Mouse (Mus musculus): ENCODE measurements around the gene Arfip1. TPM values are rescaled to one million over a fixed set of nuclear protein-coding genes. Genes with fewer than 3 reads are reported as not detected.
A peak's percentile ranks its signal among the peaks of the same experiment; 100 is the strongest.
"Not testable (repeated sequence)": the region's sequence is repeated elsewhere in the genome, so short reads cannot be mapped to it uniquely, and the experiment has no call there.

Gene Arfip1
- polyA plus RNA-seq, 1 experiment, result 16.6 TPM

DNA sequence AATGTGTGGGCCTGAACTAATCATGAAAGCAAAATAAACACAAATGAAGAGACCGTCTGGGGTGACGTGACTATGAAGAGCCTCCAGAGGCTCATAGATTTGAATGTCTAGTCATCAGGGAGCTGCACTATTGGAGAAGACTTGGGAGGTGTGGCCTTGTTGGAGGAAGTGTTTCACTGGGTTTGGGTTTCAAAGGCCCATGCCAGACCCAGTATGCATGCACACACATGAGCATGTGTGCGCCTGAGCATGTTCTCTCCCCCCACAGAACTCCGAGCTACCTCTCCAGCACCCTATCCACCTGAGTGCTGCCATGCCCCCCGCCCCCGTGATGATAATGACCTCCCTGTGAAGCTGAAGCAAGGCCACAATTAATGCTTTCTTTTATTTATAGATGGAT, 12.8 kb downstream of the Arfip1 start:
- no peak overlapping the region for H3K4me3 ChIP-seq (replicated peaks; ENCODE audit: insufficient read depth, low read depth, low read length)
- no peaks in the 10 kb centered on the region for H3K27me3 ChIP-seq (ENCODE audit: control insufficient read depth, insufficient read depth, low read length)
- H3K4me1 ChIP-seq (ENCODE audit: control insufficient read depth, insufficient read depth, low read length), result peaks cover 9% of the 10 kb centered on the region
- TF ChIP-seq POLR2A (IDR thresholded peaks at IDR 0.05; ENCODE audit: borderline replicate concordance, insufficient read depth, low read length) (no peak), CTCF (IDR thresholded peaks at IDR 0.05; ENCODE audit: borderline replicate concordance, insufficient read depth, low read depth, low read length) (no peak)
- no peak overlapping the region for H3K27ac ChIP-seq (ENCODE audit: insufficient read depth, low read length)
- no peak for DNase-seq
- 86% methylated on average over 6 of the region's 6 CpGs for WGBS

DNA sequence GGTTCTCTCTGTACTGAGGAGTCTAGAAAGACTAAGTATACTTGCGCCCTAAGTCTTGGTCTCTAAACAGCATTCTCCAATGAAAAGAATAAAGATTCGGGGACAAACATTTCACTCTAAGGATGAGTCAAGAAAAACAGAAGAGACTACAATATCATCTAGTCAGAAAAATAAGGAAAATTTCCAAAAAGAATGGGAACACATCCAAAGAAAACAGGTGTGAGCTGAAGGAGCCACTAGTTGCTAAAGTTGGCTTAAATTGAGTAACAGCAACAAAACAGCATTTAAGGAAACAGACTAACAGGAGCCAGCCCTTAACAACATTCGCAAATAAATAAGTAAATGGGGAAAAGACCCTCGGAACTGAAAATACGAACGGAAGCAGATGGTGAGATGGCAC, 13.9 kb downstream of the Arfip1 start:
- peaks cover 9% of the 10 kb centered on the region for H3K4me1 ChIP-seq (ENCODE audit: control insufficient read depth, insufficient read depth, low read length)
- 34% methylated on average over 6 of the region's 6 CpGs for WGBS
- H3K27me3 ChIP-seq (ENCODE audit: control insufficient read depth, insufficient read depth, low read length), result no peaks in the 10 kb centered on the region
- TF ChIP-seq POLR2A (IDR thresholded peaks at IDR 0.05; ENCODE audit: borderline replicate concordance, insufficient read depth, low read length), result no peak
- no peak for TF ChIP-seq CTCF (IDR thresholded peaks at IDR 0.05; ENCODE audit: borderline replicate concordance, insufficient read depth, low read depth, low read length)
- H3K4me3 ChIP-seq (replicated peaks; ENCODE audit: insufficient read depth, low read depth, low read length), result no peak overlapping the region
- no peak overlapping the region for H3K27ac ChIP-seq (ENCODE audit: insufficient read depth, low read length)
- DNase-seq, result peak in 1 of 2 experiments; percentile 38

DNA sequence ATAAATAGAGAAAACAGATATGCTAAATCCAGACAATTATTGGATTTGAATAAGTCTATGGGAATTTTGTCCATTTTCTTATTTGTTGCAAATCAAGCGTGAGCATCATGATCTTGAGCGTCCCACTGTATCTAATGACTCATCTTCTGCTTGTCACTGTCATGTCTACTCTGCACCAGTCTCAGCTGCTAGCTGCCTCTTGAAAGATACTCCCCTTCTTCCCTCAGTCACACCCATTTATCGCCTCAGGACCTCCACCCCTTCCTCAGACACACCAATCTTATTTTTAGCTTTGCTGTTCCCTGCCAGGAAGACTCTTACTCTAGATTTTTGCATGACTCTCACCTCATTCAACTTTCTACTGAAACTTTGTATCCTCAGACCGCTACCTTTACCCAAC, 19.0 kb downstream of the Arfip1 start:
- TF ChIP-seq CTCF (IDR thresholded peaks at IDR 0.05; ENCODE audit: borderline replicate concordance, insufficient read depth, low read depth, low read length) (no peak), POLR2A (IDR thresholded peaks at IDR 0.05; ENCODE audit: borderline replicate concordance, insufficient read depth, low read length) (no peak)
- Histone ChIP-seq H3K27me3 (ENCODE audit: control insufficient read depth, insufficient read depth, low read length) (no peaks in the 10 kb centered on the region), H3K27ac (ENCODE audit: insufficient read depth, low read length) (no peak overlapping the region), H3K4me3 (replicated peaks; ENCODE audit: insufficient read depth, low read depth, low read length) (no peak overlapping the region), H3K4me1 (ENCODE audit: control insufficient read depth, insufficient read depth, low read length) (peaks cover 4% of the 10 kb centered on the region; the same call in 1 of the 2 replicates)
- no peak for DNase-seq
- WGBS, result 79% methylated on average over 4 of the region's 4 CpGs

DNA sequence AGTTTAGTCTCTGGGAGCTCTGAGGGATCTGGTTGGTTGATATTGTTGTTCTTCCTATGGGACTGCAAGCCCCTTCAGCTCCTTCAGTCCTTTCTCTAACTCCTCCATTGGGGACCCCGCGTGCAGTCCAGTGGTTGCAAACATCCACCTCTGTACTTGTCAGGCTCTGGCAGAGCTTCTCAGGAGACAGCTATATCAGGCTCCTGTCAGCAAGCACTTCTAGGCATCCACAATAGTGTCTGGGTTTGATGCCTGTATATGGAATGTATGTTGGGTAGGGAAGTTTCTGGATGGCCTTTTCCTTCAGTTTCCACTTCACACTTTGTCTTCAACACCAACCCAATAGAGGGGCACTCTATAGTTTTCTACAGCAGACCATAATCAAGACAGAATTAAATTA, 19.5 kb downstream of the Arfip1 start:
- H3K27me3 ChIP-seq (ENCODE audit: control insufficient read depth, insufficient read depth, low read length); H3K4me3 ChIP-seq (replicated peaks; ENCODE audit: insufficient read depth, low read depth, low read length); DNase-seq; H3K27ac ChIP-seq (ENCODE audit: insufficient read depth, low read length); H3K4me1 ChIP-seq (ENCODE audit: control insufficient read depth, insufficient read depth, low read length): not testable (repeated sequence)
- WGBS, result 95% methylated on average over 2 of the region's 2 CpGs

DNA sequence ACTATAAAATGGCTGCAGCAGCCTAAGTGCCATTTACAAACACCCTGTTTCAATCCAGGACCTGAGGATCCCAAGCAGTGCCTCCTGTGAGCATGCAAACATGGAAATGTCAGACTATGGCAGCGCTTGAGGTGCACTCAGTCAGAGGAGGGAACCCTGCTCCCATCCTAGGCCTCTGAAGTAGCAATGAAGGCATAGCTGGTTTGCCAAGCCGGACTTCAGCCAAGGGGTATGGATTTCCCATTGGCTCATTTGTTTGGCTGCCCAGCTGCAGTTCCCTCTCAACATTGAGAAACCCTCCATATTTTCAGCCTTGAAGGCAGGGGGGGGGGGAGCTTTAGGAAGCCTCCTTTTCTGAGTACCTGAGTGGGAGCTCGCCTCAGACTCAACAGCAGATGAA, 24.1 kb downstream of the Arfip1 start:
- DNase-seq, result no peak
- WGBS, result 78% methylated on average over 3 of the region's 3 CpGs
- Histone ChIP-seq H3K27me3 (ENCODE audit: control insufficient read depth, insufficient read depth, low read length) (no peaks in the 10 kb centered on the region), H3K4me3 (replicated peaks; ENCODE audit: insufficient read depth, low read depth, low read length) (no peak overlapping the region), H3K4me1 (ENCODE audit: control insufficient read depth, insufficient read depth, low read length) (peaks cover 2% of the 10 kb centered on the region; the same call in 1 of the 2 replicates), H3K27ac (ENCODE audit: insufficient read depth, low read length) (peak overlapping the region; percentile 53; the same call in 1 of the 2 replicates)
- no peak for TF ChIP-seq POLR2A (IDR thresholded peaks at IDR 0.05; ENCODE audit: borderline replicate concordance, insufficient read depth, low read length)
- no peak for TF ChIP-seq CTCF (IDR thresholded peaks at IDR 0.05; ENCODE audit: borderline replicate concordance, insufficient read depth, low read depth, low read length)

GRCm38 (mm10) chr3:84555780-84556179, 26.6 kb downstream of the Arfip1 start:
- 79% methylated on average over 3 of the region's 3 CpGs for WGBS

GRCm38 (mm10) chr3:84547177-84547576, 35.2 kb downstream of the Arfip1 start:
- no peak for TF ChIP-seq POLR2A (IDR thresholded peaks at IDR 0.05; ENCODE audit: borderline replicate concordance, insufficient read depth, low read length)
- no peak for TF ChIP-seq CTCF (IDR thresholded peaks at IDR 0.05; ENCODE audit: borderline replicate concordance, insufficient read depth, low read depth, low read length)
- Histone ChIP-seq H3K27ac (ENCODE audit: insufficient read depth, low read length) (no peak overlapping the region), H3K4me3 (replicated peaks; ENCODE audit: insufficient read depth, low read depth, low read length) (no peak overlapping the region), H3K4me1 (ENCODE audit: control insufficient read depth, insufficient read depth, low read length) (no peaks in the 10 kb centered on the region), H3K27me3 (ENCODE audit: control insufficient read depth, insufficient read depth, low read length) (no peaks in the 10 kb centered on the region)
- WGBS, result 74% methylated on average over 8 of the region's 8 CpGs
- DNase-seq, result no peak

More at GRCm38 (mm10) chr3:84555780-84556179, 26.6 kb downstream of the Arfip1 start:
- no peak overlapping the region for H3K27ac ChIP-seq (ENCODE audit: insufficient read depth, low read length)
- peaks cover 2% of the 10 kb centered on the region; the same call in 1 of the 2 replicates for H3K4me1 ChIP-seq (ENCODE audit: control insufficient read depth, insufficient read depth, low read length)
- no peak for TF ChIP-seq CTCF (IDR thresholded peaks at IDR 0.05; ENCODE audit: borderline replicate concordance, insufficient read depth, low read depth, low read length)
- TF ChIP-seq POLR2A (IDR thresholded peaks at IDR 0.05; ENCODE audit: borderline replicate concordance, insufficient read depth, low read length), result no peak
- H3K4me3 ChIP-seq (replicated peaks; ENCODE audit: insufficient read depth, low read depth, low read length), result no peak overlapping the region
- no peak for DNase-seq
- no peaks in the 10 kb centered on the region for H3K27me3 ChIP-seq (ENCODE audit: control insufficient read depth, insufficient read depth, low read length)

GRCm38 (mm10) chr3:84542450-84542849, 40.0 kb downstream of the Arfip1 start:
- 12% methylated on average over 3 of the region's 3 CpGs for WGBS
- H3K4me1 ChIP-seq (ENCODE audit: control insufficient read depth, insufficient read depth, low read length); H3K27ac ChIP-seq (ENCODE audit: insufficient read depth, low read length); H3K4me3 ChIP-seq (replicated peaks; ENCODE audit: insufficient read depth, low read depth, low read length); H3K27me3 ChIP-seq (ENCODE audit: control insufficient read depth, insufficient read depth, low read length): not testable (repeated sequence)
- peak; percentile 43; the same call in 1 of the 2 replicates for TF ChIP-seq CTCF (IDR thresholded peaks at IDR 0.05; ENCODE audit: borderline replicate concordance, insufficient read depth, low read depth, low read length)
- peak; percentile 23 to 61 for DNase-seq
